Mouse (Mus musculus) spleen, embryonic (tissue): ENCODE measurements around the gene Olfr524.

Source experiments
- CTCF ChIA-PET: fragments of 350-600 bp; sonication (Branson Sonifier 250); formaldehyde crosslinking; loops from one replicate; lab custom pipeline; 2022; lab: Charles Lee

The Olfr524 gene

DNA sequence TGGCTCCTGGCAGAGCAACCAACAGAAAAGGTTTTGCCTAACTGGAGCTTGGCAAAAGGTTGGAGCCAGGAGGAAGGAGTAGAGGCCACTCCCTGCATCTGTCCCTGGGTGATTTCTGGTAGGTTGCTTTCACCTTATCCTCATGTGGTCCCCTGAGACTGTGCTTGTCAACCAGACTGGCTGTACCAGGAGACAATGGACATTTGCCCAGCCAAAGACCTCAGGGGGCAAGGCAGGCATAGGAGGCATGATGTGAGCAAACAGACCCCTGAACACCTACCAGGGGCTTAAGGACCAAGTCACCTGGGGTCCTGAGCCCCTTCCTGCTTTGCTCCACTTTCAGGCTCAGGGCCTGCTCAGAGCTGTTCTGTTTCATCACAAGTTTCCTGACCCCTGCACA lies at the start of gene Olfr524:
TSS of gene Olfr524 (minus strand) at position 101 of the 400 bp plus-strand sequence.
- CTCF ChIA-PET = no interaction called here

DNA sequence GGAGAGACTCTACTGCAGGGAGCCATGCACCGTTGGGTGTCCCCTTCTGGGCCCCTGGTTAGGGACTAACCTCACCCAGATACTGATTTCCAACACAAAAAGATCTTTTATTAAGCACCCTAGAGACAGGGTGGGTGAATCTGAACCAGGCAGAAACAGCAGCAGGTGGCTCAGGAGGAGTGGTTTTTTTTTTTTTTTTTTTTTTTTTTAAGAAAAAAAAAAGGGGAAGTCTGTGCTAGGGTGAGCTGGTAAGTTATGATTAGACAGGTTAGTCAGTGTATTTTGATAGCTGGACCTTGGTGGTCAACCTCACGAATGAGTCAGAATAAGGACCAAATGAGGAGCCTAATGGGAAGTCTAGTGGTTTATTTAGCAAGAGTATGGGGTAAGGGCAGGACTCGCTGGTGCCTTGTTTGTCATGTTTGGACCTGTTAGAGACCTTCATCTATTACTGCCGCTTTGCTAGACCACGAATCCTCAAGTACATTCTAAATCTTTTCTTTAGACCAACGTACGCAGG lies 48.1 kb upstream of the Olfr524 start:
- CTCF ChIA-PET = no interaction called here

GRCm38 (mm10) chr7:140247216-140247615 lies 41.5 kb upstream of the Olfr524 start, which contains the start of gene 5830411N06Rik:
Gene 5830411N06Rik, plus strand, starts transcription at chr7:140247284.
- CTCF ChIA-PET = no interaction called here

DNA sequence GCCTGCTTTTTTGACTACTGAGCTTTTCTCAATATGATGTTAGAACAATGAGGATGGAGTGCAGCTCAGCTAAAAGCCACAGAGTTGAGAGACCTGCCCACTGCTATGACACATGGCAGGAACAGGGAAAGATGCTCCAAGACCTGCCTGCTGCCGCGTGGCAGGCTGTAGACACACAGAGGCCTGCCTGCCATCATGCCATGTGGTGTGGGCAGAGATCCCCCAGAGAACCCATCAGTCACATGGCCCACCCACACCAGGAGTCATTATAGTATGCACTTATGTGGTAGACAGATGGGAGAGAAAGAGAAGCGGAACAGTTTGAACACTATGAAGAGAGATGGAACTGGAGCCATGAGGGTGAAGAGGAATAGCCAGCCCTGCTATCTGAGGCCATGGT lies 27.9 kb upstream of the Olfr524 start:
- CTCF ChIA-PET = no interaction called here

- CTCF ChIA-PET = no interaction called here
Measured at GRCm38 (mm10) chr7:140231026-140231425, 25.3 kb upstream of the Olfr524 start.

GRCm38 (mm10) chr7:140228476-140228875 lies 22.7 kb upstream of the Olfr524 start:
- CTCF ChIA-PET = no interaction called here

- CTCF ChIA-PET = no interaction called here
Measured at GRCm38 (mm10) chr7:140224209-140224608, 18.4 kb upstream of the Olfr524 start.

DNA sequence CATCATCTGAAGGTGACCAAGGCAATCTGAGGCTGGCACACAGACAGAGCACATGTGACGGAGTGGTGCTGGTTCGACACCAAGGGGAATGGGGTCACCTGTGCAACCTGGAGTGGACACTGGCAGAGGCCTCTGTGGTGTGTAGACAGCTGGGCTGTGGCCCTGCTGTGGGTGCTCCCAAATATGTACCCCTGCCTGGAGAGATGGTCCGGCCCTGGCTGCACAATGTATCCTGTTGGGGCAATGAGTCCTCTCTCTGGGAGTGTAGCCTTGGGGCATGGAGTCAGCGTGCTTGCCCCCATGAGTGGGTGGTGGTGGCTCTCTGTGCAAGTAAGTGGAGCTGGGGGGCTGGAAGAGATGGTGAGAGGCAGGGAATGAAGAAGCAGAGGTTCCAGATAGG lies 14.6 kb upstream of the Olfr524 start:
- CTCF ChIA-PET = no interaction called here

GRCm38 (mm10) chr7:140219268-140219667 lies 13.5 kb upstream of the Olfr524 start:
- CTCF ChIA-PET = no interaction called here

GRCm38 (mm10) chr7:140217967-140218366 lies 12.2 kb upstream of the Olfr524 start, which contains the start of gene Cd163l1:
Gene Cd163l1, plus strand, starts transcription at chr7:140218267.
- CTCF ChIA-PET = no interaction called here

- CTCF ChIA-PET = interaction anchor here (0.5 kb wide), 1 partner anchor 1422 kb away, joined by 3 read pairs; no protein-coding TSS in a partner anchor
Measured at GRCm38 (mm10) chr7:140213841-140214240, 8.1 kb upstream of the Olfr524 start.

DNA sequence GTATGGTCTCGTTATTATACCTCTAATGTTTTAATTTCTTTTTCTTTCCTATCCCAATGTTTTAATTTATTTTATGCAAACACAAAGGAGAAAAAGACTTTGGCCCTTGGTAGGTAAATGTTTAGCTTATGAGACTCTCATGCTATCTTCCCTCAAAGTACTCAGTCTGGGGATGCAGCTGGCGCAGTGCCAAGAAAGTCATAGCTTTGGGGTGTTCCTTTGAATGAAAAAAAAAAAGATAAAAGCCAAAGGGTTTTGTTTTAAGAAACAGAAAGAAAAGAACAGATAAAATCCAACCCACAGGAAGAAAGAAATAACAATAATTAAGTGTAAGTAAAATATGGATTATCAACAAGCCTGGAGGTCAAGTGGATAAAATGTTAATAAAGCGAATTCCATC lies 2.9 kb upstream of the Olfr524 start:
- CTCF ChIA-PET = no interaction called here

- CTCF ChIA-PET = no interaction called here
Measured at GRCm38 (mm10) chr7:140208153-140208552, 2.4 kb upstream of the Olfr524 start.

- CTCF ChIA-PET = no interaction called here
Measured at GRCm38 (mm10) chr7:140206904-140207303, 1.1 kb upstream of the Olfr524 start.

- CTCF ChIA-PET = no interaction called here
Measured at GRCm38 (mm10) chr7:140201090-140201489, 4.7 kb downstream of the Olfr524 start.

GRCm38 (mm10) chr7:140196002-140196401 lies 9.8 kb downstream of the Olfr524 start:
- CTCF ChIA-PET = no interaction called here

GRCm38 (mm10) chr7:140194031-140194430 lies 11.7 kb downstream of the Olfr524 start:
- CTCF ChIA-PET = no interaction called here

- CTCF ChIA-PET = interaction anchor here (0.6 kb wide), 1 partner anchor 1022 kb away, joined by 10 read pairs; no protein-coding TSS in a partner anchor
Measured at GRCm38 (mm10) chr7:140192851-140193250, 12.9 kb downstream of the Olfr524 start.

DNA sequence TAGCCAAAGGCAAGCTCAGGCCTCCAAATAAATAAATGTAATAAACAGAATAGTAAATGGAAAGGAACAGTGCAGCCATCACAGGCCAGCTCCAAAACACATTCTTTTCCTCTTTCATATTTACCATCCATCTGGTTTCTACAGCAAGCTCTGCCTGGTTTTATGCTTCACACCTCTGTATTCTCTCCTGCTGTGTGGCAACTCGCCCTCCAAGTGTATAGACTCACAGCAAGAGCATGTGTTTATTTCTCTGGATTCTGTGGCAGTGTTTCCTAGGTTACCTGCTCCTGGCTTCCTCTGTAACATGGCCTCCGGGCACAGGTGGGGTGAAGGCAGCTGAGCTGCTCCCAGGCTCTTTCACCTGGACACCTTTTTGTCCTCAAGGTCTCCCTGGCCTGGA lies 13.3 kb downstream of the Olfr524 start:
- CTCF ChIA-PET = interaction anchor here (0.6 kb wide), 1 partner anchor 1022 kb away, joined by 10 read pairs; no protein-coding TSS in a partner anchor

DNA sequence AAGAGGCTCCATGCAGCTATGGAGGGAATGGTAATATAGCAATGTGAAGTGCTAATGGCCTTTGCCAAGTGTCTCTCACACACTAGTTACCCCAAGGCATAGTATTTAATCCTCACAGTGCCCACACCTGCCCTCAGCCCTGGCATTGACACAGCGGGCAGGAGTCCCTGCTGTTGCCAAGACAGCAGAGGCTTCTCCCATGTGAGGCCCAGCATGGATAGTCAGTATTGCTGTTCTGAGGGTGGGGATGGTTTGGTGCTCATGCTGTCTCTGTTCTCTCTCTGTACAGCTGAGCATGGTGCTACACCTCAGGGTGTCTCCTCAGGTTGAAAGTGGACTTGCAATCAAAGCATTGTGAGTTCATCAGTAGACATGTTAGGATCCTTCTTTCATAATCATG lies 15.3 kb downstream of the Olfr524 start:
- CTCF ChIA-PET = no interaction called here

- CTCF ChIA-PET = no interaction called here
Measured at GRCm38 (mm10) chr7:140188391-140189328, 17.1 kb downstream of the Olfr524 start.

DNA sequence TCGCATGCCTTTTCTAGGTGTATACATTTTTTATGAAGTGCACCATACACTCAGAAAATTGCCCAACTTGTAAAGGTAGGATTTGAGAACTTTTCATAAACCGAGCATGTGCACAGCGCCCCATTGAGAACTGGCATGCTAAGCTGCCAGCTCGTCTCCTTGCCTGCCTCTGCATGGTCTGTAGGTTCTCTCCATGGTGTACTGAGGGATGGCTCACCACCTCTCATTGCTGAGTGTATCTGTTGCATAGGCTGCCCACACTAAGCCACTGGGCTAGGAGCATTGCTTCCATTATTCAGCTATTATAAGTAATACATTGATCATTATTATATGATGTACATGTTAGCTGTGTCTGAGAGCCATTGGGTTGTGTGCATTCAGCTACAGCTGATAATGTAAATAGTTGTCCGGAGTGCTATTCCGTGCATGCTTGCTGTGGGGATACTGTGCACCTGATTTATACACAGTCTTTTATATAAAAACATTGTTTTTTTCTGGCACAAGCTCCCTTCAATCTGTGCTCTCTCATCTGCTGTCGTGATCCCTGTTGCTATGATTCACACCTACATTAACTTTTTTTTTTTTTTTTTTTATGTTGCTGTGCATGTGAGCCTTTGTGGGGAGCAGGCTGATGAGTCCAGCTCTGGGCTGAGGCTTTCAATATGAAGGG lies 17.9 kb downstream of the Olfr524 start:
- CTCF ChIA-PET = interaction anchor here (0.6 kb wide), 1 partner anchor 15 kb away, joined by 3 read pairs; no protein-coding TSS in a partner anchor
